Mouse (Mus musculus) R1 (cell line): Measurements from ENCODE around the gene Ppp1r37.
A peak's percentile ranks its signal among the peaks of the same experiment; 100 is the strongest.

Experiments used
- DNase-seq: peaks from one replicate; pipeline ENCODE4 v3.0.0-alpha.2; 2018; ENCODE audit warnings: low read depth, low spot score

Gene Ppp1r37

GRCm38 (mm10) chr7:19572926-19573775, 10.3 kb upstream of the Ppp1r37 start:
- DNase-seq, result peak; percentile 88

DNA sequence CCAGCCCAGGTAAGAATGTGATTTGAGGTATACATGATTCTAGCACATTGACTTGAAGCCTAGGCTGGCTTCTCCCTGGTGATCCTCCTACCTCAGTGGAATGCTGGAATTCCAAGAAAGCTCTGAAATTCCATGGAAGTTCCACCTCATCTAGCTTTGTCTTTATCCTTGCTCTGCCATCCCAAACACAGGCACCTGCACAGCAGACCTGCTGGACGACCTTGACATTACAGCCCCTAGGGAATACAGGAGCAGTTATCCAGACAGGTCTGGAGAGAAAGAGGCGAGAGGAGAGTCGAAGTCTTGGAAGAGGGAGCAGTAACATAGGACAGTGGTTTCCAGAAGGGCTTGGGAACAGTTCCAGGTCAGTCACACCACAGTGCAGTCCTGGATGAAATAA, 6.8 kb upstream of the Ppp1r37 start:
- DNase-seq, result peak; percentile 84

GRCm38 (mm10) chr7:19567426-19567825, 4.5 kb upstream of the Ppp1r37 start:
- no peak for DNase-seq

GRCm38 (mm10) chr7:19565803-19566202, 2.9 kb upstream of the Ppp1r37 start:
- DNase-seq, result no peak

GRCm38 (mm10) chr7:19564455-19564854, 1.6 kb upstream of the Ppp1r37 start:
- peak; percentile 78 for DNase-seq

DNA sequence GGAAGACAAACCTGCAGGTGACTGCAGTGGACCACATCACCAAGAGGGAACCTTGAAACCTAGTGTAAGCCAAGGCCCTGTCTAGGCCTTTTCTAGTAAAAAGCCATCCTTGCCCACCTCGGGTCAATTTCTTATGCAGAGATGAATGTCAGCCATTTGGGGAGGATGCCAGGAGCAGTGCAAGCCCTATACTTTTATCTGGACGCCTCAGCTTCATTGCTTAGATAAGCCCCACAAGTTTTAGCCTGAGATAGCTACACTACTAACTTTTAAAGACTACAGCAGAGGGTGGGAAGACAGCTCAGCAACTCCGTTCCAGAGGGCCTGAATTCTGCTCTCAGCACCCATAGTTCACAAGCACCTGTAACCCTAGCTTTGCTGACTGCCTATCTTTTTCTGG, 1.0 kb upstream of the Ppp1r37 start:
- no peak for DNase-seq

DNA sequence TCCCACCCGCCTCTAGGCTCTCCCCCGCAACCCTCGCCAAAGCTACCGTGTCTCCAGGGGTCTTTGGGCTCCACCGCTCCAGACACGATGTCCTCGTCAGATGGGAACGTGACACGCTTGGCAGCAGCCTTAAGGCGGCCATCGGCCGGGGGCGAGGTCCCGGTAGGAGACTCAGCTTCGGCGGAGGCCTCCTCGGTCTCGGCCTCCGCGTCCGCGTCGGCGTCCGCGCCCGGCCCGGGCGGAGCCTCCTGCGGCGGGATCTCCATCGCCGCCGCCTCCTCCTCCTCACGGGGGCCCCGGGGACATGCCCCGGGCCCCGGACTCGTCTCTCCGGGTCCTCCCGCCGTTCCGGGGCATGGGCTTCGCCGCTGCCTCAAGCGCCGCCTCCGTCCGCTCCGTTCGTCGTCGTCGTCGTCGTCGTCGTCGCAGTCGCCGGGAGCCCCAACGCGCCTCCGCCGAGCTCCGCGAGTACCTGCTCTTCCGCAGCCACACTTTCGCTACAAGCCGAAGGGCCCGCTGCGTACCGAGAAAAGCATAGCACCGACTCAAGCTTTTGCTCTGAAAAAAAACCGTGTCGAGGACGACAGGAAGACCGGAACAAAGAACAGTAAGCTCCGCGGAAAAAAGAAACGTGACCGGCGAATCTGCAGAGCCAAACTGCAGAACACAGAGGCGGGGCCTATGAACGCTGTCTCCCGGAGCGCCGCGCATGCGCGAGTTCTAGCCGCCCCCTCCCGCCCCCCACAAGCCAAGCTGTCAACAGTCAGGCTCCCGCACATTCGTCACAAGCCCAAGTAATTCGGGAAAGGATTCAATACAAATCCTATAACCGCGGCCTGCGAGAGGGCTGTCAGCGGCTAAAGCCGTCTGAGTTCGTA, 872 bp downstream of the Ppp1r37 start:
- DNase-seq, result peak; percentile 92

DNA sequence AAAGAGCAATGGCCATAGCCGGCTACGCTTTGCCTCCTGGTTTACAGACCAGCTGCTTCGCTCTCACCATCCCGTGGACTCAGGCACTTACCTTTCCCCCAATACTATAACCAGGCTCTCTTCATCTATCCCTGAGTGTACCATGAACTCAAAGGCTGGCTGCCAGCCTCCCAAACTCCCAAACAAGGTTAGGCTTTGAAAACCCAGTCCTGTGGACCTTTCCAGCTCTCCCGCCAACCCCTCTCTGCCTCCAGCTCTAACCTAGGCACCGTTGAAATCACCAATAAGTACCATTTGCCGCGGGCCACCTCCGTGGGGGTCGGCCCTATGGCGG, 1.5 kb downstream of the Ppp1r37 start:
- DNase-seq, result no peak

- no peak for DNase-seq
These were observed 2.2 kb downstream of the Ppp1r37 start for GRCm38 (mm10) chr7:19560491-19561260.

DNA sequence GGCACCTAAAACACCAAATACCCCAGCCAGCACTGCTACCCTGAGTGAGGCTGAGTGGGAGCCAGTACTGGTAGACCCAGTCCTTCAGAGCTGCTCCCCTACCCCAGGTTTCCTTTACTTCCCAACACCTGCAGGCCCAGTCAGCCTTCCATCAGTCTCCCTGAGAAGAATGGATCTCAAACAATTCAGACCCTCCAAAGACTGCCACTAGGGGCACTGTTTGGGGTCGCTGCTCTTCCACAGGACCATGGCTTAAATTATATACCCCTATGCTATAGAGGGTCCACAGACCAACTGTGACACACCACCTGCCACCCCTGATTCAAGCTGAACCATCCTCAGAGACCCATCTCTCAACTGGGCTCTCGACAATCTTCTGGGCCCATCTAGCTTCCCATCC, 3.9 kb downstream of the Ppp1r37 start:
- peak; percentile 67 for DNase-seq

- DNase-seq, result no peak
These were observed 4.6 kb downstream of the Ppp1r37 start for GRCm38 (mm10) chr7:19557982-19558900.

GRCm38 (mm10) chr7:19557086-19557485, 5.8 kb downstream of the Ppp1r37 start:
- no peak for DNase-seq

DNA sequence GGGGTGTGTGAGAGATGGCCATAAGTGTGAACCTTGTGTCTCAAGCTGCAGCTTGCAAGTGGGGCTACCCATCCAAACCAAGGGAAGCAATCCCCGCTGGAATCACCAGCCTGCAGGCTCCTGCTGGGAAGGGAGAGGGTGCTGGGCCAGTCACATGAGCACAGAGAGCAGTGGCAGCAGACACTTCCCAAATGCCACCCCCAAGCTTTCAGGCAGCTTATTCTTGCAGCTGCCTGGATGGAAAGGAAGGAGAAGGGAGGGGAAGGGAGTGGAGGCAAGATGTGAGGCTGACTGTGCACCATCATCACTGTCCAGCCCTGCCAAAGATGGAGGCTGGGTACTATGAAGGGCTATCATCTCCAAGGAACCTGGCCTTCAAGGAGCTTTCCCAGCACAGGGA, 8.7 kb downstream of the Ppp1r37 start:
- DNase-seq, result no peak

DNA sequence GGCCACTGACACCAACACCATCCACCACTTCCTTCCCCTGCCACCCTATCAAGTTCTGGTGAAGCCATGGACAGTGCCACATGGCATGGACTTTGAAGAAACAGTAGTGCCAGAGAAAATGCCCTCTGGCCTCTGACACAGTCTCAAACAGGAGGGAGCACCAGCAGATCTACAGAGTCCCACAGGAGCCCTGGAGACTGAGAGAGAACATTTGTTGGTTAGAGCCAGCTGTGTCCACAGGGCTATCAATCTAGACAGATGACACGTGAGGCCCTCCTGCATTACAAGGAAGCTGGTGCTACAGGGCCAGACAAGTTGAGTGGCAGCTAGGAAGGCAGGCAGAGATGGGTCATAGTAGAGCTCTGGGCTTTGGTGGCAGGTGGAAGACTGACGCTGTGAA, 10.4 kb downstream of the Ppp1r37 start:
- no peak for DNase-seq

GRCm38 (mm10) chr7:19551634-19552033, 11.2 kb downstream of the Ppp1r37 start:
- no peak for DNase-seq

GRCm38 (mm10) chr7:19549394-19549793, 13.5 kb downstream of the Ppp1r37 start:
- no peak for DNase-seq

DNA sequence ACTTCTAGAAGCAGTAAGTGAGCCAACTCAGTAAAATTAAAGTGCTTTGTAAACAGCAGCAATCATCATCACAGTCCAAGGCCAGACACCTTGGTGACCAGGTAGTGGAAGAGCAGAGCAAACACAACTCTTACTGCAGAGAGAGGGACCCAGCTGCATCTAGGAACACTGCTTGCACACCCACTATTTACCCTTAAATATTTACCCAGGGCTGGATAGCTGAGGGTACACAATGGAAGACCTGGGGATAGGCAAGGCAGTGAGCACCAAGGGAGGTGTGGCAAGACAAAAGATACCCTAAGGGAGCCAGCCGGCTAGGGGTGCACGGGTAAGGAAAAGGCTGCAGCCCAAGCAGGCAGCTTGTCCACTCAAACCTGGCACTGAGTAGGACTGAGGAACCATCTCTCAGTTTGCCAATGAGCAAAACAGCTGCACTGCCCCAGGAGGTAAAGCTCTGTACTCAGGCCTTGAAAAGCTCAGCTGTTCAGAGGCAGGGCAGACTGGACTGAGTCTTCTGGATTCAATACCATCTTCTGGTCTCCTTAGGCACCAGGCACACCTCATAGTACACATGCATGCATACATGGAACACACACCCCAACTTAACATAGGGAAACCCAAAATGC, 15.4 kb downstream of the Ppp1r37 start:
- DNase-seq, result no peak

GRCm38 (mm10) chr7:19546007-19546406, 16.9 kb downstream of the Ppp1r37 start:
- DNase-seq, result no peak

DNA sequence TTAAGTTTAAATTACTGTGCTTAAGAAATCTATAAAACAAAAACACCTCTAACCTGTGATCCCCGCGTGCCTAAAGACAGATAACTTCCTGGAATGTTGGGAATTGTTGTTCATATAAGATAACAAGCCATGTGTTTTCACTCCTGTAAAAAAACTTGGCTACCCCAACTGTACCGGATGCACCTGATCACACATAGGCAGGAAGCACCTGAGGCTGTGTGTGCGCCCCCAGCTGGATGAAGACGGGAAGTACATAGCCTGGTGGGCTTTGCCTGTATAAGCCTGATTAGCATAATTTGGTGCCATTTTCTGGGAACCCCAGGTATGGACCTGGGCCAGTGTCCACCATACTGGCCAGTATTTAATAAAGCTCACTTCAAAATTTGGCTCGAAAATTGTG, 19.3 kb downstream of the Ppp1r37 start:
- DNase-seq, result no peak

DNA sequence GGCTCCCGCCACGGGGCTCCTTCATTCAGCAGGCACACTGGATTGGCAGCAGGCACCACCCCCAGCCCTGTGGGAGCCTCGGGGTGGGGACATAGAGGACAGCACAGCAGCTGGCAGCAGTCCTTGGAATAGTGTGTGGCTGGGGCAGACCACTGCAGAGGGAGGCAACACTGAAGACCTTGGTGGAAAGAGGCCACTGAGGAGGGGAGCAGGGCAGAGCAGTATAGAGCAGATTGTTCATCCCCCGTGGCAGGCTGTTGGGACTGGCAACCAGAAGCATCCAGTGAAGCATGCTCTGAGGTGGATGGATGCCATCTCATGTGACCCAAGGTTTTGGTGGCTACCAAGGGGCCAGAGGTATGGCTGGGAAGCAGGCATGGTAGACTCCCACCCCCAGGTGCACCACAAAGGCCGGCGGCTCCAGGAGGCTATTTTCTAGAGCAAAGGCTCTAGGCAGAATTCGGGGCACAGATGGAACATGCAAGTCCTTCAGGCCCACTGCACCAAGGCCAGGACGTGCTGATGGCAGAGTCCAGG, 20.7 kb downstream of the Ppp1r37 start:
- DNase-seq, result no peak
